Mouse (Mus musculus) embryonic facial prominence, embryonic 13.5 days (tissue): Measurements from ENCODE around the gene Bcl7a. TPM values are rescaled to one million over a fixed set of nuclear protein-coding genes. Genes with fewer than 3 reads are reported as not detected.

Source experiments
- ATAC-seq: fragments of 200-750 bp; cut with Nextera tagmentation; 2 replicates; pipeline ENCODE4 v1.8.0; 2017; ENCODE audit warnings: low read depth; ENCODE audit not compliant: insufficient number of reproducible peaks, insufficient read depth, low FRiP score, low TSS enrichment
- H3K27ac ChIP-seq: fragments of 300-500 bp; sonication (generic); 2 replicates; pipeline ENCODE4 v1.5.1; 2015; ENCODE audit warnings: moderate library complexity, mild to moderate bottlenecking, inconsistent platforms
- H3K27me3 ChIP-seq: fragments of 300-500 bp; sonication (generic); 2 replicates; pipeline ENCODE4 v1.6.1; 2015; ENCODE audit warnings: mild to moderate bottlenecking, inconsistent platforms
- H3K36me3 ChIP-seq: fragments of 300-500 bp; sonication (generic); 2 replicates; pipeline ENCODE4 v1.6.1; 2015; ENCODE audit warnings: mild to moderate bottlenecking, inconsistent platforms
- H3K4me1 ChIP-seq: fragments of 300-500 bp; sonication (generic); 2 replicates; pipeline ENCODE4 v1.6.1; 2015; ENCODE audit warnings: inconsistent platforms
- H3K4me2 ChIP-seq: fragments of 300-500 bp; sonication (generic); 2 replicates; pipeline ENCODE4 v1.6.1; 2015; ENCODE audit warnings: moderate library complexity, mild to moderate bottlenecking, inconsistent platforms
- H3K4me3 ChIP-seq: fragments of 300-500 bp; sonication (generic); 2 replicates; pipeline ENCODE4 v1.5.1; 2015; ENCODE audit warnings: mild to moderate bottlenecking, inconsistent platforms
- H3K9ac ChIP-seq: fragments of 300-500 bp; sonication (generic); 2 replicates; pipeline ENCODE4 v1.6.1; 2015; ENCODE audit warnings: mild to moderate bottlenecking, inconsistent platforms
- H3K9me3 ChIP-seq: fragments of 300-500 bp; sonication (generic); 2 replicates; pipeline ENCODE4 v1.6.1; 2016; ENCODE audit warnings: inconsistent platforms
- WGBS: fragments of 180-500 bp; shearing (Covaris S2); methylation state at CpG from one replicate; pipeline ENCODE4 v1.1.7; 2015; ENCODE audit warnings: mixed read lengths; 5-methylcytosine and 5-hydroxymethylcytosine counted together
- polyA plus RNA-seq: library from polyadenylated mRNA; unstranded; fragments of >200 nt; fragmentation: Nextera tagmentation; extraction: Ambion mirVana; gene quantifications from 2 replicates; pipeline ENCODE4 v1.2.1, GENCODE M21; 2015

The Bcl7a gene
- polyA plus RNA-seq, 1 experiment from 2014 or later = 37.5 TPM

DNA sequence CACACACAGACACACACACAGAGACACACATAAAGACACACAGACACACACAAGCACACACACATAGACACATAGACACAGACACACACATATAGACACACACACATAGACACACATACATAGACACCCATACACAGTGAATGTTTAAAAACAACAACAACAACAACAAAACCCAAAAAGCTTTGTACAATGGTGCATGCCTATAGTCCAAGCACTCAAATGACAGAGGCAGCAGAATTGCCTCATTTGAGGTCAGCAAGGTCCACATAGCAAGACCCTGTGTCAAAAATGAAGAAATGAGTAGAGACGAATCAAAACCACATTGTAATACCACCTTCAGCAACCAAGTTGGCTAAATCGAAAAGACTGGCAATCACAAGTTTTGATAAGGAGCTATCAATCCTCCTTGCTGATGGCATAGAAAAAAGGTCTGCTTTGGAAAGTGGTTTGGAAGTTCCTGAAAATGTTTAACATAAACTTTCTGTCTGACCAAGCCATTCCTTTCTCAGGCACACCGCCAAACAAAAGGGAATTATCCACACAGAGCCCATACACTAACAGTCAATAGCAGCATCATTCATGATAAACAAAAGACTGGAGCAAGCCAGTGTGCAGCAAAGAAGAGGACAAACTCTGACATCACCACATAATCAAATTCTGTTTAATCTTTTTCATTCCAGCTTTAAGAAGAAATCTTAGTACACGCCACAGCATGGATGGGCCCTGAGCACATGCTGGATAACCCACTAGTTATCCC is 7.3 kb upstream of the Bcl7a start:
- ATAC-seq = no peak
- H3K4me3 ChIP-seq = no peak overlapping the region
- no peaks in the 10 kb centered on the region for H3K36me3 ChIP-seq
- H3K9me3 ChIP-seq = no peaks in the 10 kb centered on the region
- H3K4me2 ChIP-seq = no peak overlapping the region
- no peak overlapping the region for H3K9ac ChIP-seq
- 0 out of 2 replicates have a peak, but pooled peaks cover 3% of the 10 kb centered on the region for H3K4me1 ChIP-seq
- no peaks in the 10 kb centered on the region for H3K27me3 ChIP-seq
- WGBS = 74% methylated on average over 4 of the region's 4 CpGs
- H3K27ac ChIP-seq = no peak overlapping the region

- no peak overlapping the region for H3K9ac ChIP-seq
- no peak overlapping the region for H3K4me3 ChIP-seq
- no peaks in the 10 kb centered on the region for H3K9me3 ChIP-seq
- no peak overlapping the region for H3K4me2 ChIP-seq
- peaks cover 5% of the 10 kb centered on the region; the same call in 1 of the 2 replicates for H3K4me1 ChIP-seq
- no peak for ATAC-seq
- no peaks in the 10 kb centered on the region for H3K36me3 ChIP-seq
- no peak overlapping the region for H3K27ac ChIP-seq
- 64% methylated on average over 3 of the region's 3 CpGs for WGBS
- no peaks in the 10 kb centered on the region for H3K27me3 ChIP-seq
Measured at GRCm38 (mm10) chr5:123338463-123338862, 5.2 kb upstream of the Bcl7a start.

DNA sequence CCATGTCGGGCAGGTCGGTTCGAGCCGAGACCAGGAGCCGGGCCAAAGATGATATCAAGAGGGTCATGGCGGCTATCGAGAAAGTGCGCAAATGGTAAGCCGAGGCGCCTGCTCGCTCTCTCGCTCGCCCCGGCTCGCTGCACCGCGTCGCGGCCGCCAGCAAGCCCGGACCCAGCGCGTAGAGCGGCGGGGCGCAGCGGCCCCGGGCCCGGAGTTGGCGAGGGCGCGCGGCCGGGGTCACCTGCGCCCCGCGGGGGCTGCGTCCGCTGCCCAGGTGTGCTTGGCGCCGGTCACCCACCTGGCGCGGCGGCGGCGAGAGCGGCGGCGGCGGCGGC is 961 bp downstream of the Bcl7a start:
- WGBS = 0% methylated on average over 37 of the region's 51 CpGs

DNA sequence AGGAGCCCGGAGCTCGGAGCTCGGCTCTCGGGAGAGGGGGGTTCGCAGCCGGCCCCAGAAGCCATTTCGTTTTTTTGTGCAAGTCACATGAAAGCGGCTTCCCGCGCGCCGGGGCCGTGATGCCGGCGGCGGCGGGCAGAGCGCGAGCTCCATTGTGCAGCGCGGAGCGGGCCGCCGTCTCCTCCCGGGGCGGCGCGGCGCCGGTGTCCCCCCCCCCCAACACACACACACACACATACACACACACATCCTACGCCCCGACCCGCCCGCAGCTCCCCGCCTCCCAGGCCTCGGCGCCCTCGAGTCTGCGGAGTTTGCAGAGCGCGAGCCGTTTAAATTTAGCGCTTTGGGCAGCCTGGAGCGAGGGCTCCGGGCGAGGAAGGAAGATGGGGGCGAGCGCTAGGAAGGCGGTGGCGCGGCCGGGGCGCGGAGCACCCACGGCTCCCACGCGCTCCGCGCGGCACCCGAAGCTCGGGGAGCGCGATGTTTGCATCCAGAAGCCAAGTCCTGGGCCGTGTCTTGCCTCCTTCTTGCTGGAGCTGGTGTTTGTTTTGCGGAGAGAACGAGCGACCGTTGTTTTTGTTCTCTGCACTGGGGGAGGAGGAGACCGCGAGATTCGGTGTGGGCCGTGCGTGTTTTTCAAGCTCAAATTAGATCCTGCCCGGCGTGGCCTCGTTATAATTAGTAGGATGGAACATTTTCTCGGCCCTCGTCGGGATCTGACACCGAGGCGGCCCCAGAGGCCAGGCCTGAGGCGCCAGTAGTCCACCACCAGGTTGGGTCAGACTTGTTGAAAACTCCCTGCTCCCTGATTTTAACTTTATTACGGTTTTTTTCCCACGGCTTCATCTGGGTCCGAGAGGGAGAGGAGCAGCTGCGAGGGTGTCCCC is 1.6 kb downstream of the Bcl7a start:
- Histone ChIP-seq H3K27me3 (no peaks in the 10 kb centered on the region), H3K36me3 (peaks cover 6% of the 10 kb centered on the region; the same call in 1 of the 2 replicates), H3K4me1 (peaks cover 32% of the 10 kb centered on the region), H3K9ac (peak overlapping the region; percentile 98), H3K27ac (peak overlapping the region; percentile 99), H3K4me3 (peak overlapping the region; percentile 95), H3K9me3 (no peaks in the 10 kb centered on the region), H3K4me2 (peak overlapping the region; percentile 86)
- under 1% methylated on average over 80 of the region's 87 CpGs for WGBS
- ATAC-seq = peak; percentile 41; the same call in 1 of the 2 replicates

More for the DNA sequence above, 961 bp downstream of the Bcl7a start:
- Histone ChIP-seq H3K4me1 (peaks cover 30% of the 10 kb centered on the region), H3K36me3 (peaks cover 6% of the 10 kb centered on the region; the same call in 1 of the 2 replicates), H3K27me3 (no peaks in the 10 kb centered on the region), H3K4me2 (peak overlapping the region; percentile 86), H3K9me3 (no peaks in the 10 kb centered on the region), H3K4me3 (peak overlapping the region; percentile 95), H3K27ac (peak overlapping the region; percentile 99), H3K9ac (peak overlapping the region; percentile 98)
- peak; percentile 22; the same call in 1 of the 2 replicates for ATAC-seq

DNA sequence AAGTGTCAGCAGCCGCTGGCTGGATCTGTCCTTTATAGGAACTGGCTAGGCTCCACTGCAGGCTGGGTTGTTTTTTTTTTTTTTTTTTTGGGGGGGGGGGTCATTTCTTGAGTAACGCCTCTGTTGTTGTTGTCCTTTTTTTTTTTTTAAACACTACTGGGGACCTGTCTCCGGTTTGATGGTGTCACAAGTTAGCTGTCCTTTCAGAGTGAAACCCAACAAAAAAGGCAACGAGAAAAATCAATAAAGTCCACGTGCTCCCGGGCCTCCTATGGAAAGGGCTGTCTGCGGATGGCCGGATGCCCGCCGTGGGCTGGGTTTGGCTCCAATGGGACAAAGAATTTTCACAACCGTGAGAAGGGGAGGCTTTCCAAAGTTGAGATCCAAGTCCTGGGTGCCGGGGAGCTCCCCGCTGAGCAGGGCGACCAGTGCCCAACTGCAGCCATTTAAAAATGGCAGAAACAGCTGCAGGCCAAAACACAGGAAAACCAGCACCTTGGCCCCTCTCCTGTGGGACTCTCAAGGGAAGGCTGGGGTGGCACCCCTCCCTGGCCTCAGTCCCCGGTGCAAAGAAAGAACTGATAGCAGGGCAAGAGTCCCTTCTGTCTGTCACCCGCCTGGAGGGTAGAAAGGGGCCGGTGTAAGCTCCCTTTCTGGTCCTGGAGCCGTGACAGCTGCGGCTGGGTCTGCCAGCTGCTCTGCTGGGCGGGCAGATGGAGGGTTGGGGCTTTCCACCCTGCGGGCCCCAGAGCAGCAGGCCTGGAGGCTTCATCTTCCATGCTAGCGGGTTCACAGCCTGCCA is 2.4 kb downstream of the Bcl7a start:
- H3K27me3 ChIP-seq = no peaks in the 10 kb centered on the region
- peak overlapping the region; percentile 99 for H3K27ac ChIP-seq
- no peak for ATAC-seq
- under 1% methylated on average over 22 of the region's 22 CpGs for WGBS
- H3K4me3 ChIP-seq = peak overlapping the region; percentile 95
- H3K4me1 ChIP-seq = peaks cover 40% of the 10 kb centered on the region
- no peaks in the 10 kb centered on the region for H3K9me3 ChIP-seq
- peak overlapping the region; percentile 86 for H3K4me2 ChIP-seq
- peak overlapping the region; percentile 98 for H3K9ac ChIP-seq
- H3K36me3 ChIP-seq = peaks cover 6% of the 10 kb centered on the region; the same call in 1 of the 2 replicates

GRCm38 (mm10) chr5:123346701-123347270 is 3.2 kb downstream of the Bcl7a start:
- no peak for ATAC-seq
- peak overlapping the region; percentile 95 for H3K4me3 ChIP-seq
- H3K9ac ChIP-seq = peak overlapping the region; percentile 98
- H3K27me3 ChIP-seq = no peaks in the 10 kb centered on the region
- H3K36me3 ChIP-seq = peaks cover 9% of the 10 kb centered on the region
- no peaks in the 10 kb centered on the region for H3K9me3 ChIP-seq
- H3K4me2 ChIP-seq = peak overlapping the region; percentile 86
- WGBS = 55% methylated on average over 7 of the region's 7 CpGs
- H3K27ac ChIP-seq = peak overlapping the region; percentile 99
- peaks cover 40% of the 10 kb centered on the region for H3K4me1 ChIP-seq

- Histone ChIP-seq H3K36me3 (peaks cover 21% of the 10 kb centered on the region), H3K4me1 (peaks cover 45% of the 10 kb centered on the region)
Measured at GRCm38 (mm10) chr5:123347985-123348384, 4.4 kb downstream of the Bcl7a start.

DNA sequence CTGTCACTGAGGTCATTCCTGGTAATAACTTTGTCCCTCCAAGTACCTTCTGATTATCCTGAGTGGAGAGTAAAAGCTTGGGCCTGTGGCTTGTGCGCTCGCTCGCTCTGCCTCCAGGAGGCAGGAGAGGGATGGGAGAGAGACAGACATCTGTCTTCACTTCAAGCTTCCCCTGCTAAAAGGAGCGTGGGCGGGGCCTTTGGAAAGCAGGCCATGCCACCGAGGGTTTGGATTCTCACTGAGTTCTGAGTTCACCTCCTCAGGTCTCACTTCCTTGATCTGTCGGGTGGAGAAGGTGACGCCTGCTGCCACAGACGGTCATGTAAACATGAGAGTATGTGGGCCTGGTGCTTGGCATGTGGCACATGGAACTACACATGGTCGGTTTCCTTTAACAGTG is 6.8 kb downstream of the Bcl7a start:
- 36% methylated on average over 10 of the region's 10 CpGs for WGBS
- Histone ChIP-seq H3K4me3 (no peak overlapping the region), H3K9ac (no peak overlapping the region), H3K36me3 (peaks cover 32% of the 10 kb centered on the region), H3K4me1 (peaks cover 44% of the 10 kb centered on the region), H3K27me3 (no peaks in the 10 kb centered on the region), H3K9me3 (no peaks in the 10 kb centered on the region), H3K4me2 (no peak overlapping the region), H3K27ac (no peak overlapping the region)
- ATAC-seq = no peak

More at GRCm38 (mm10) chr5:123347985-123348384, 4.4 kb downstream of the Bcl7a start:
- no peak overlapping the region for H3K27ac ChIP-seq
- 69% methylated on average over 2 of the region's 2 CpGs for WGBS
- H3K27me3 ChIP-seq = no peaks in the 10 kb centered on the region
- H3K4me2 ChIP-seq = no peak overlapping the region
- ATAC-seq = no peak
- H3K9ac ChIP-seq = no peak overlapping the region
- no peak overlapping the region for H3K4me3 ChIP-seq
- no peaks in the 10 kb centered on the region for H3K9me3 ChIP-seq

DNA sequence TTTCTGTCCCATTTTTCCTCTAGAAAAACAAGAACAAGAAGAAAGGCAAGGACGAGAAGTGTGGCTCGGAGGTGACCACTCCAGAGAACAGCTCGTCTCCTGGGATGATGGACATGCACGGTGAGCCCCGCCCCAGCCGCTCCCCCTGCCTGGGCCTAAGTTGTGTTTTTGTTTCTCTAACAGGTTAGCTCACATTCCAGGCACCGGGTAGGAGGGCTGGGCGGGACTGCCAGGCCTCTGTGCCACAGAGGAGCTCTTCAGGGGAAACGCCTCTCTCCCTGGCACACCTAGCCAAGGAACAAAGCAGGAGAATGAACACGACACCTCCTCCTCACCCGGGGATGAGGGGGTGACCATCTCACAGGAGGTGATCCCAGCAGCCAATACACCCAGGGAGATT is 12.3 kb downstream of the Bcl7a start:
- Histone ChIP-seq H3K27ac (peak overlapping the region; percentile 69), H3K9me3 (no peaks in the 10 kb centered on the region), H3K4me2 (no peak overlapping the region), H3K9ac (peak overlapping the region; percentile 32; the same call in 1 of the 2 replicates), H3K4me1 (peaks cover 12% of the 10 kb centered on the region; the same call in 1 of the 2 replicates), H3K4me3 (no peak overlapping the region), H3K36me3 (peaks cover 80% of the 10 kb centered on the region), H3K27me3 (no peaks in the 10 kb centered on the region)
- peak; percentile 71; the same call in 1 of the 2 replicates for ATAC-seq
- 69% methylated on average over 11 of the region's 11 CpGs for WGBS

DNA sequence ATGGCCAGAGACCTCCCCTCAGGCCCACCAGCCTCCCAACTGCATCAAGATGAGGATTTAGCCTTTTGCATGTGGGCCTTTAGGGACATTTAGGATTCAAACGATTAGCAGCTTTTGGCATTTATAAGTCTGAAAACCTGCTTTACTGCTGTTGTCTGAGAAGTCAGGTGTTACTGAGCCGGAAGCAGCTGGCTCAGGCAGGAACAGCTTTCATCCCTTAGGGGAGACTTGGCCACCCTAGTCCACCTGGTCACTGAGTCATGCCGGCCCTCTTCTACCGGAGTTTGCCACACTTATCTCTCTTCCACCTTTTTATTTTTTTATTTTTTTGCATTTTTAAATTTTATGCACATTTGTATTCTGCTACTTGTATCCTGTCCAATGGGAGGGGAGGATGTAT is 13.6 kb downstream of the Bcl7a start:
- no peak for ATAC-seq
- Histone ChIP-seq H3K27me3 (no peaks in the 10 kb centered on the region), H3K4me2 (no peak overlapping the region), H3K9ac (no peak overlapping the region), H3K9me3 (no peaks in the 10 kb centered on the region), H3K4me3 (no peak overlapping the region), H3K27ac (no peak overlapping the region; the same call in 1 of the 2 replicates), H3K36me3 (peaks cover 85% of the 10 kb centered on the region), H3K4me1 (peaks cover 12% of the 10 kb centered on the region; the same call in 1 of the 2 replicates)
- WGBS = 88% methylated on average over 4 of the region's 4 CpGs
